Mouse (Mus musculus) forebrain, embryonic 14.5 days (tissue): Measurements from ENCODE around the gene Scmh1. TPM values are rescaled to one million over a fixed set of nuclear protein-coding genes. Genes with fewer than 3 reads are reported as not detected.

Experiments
- ATAC-seq: fragments of 200-750 bp; cut with Nextera tagmentation; 2 replicates; pipeline ENCODE4 v1.8.0; 2017; ENCODE audit warnings: mild to moderate bottlenecking, moderate library complexity
- DNase-seq: peaks from one replicate; pipeline ENCODE4 v3.0.0-alpha.2; 2015; ENCODE audit warnings: low spot score
- H3K27ac ChIP-seq: fragments of 300-500 bp; sonication (generic); 2 replicates; pipeline ENCODE4 v1.5.1; 2014; ENCODE audit warnings: low read depth, mild to moderate bottlenecking, control low read depth, low read length, moderate library complexity
- H3K27me3 ChIP-seq: fragments of 300-500 bp; sonication (generic); replicated peaks from 2 replicates; pipeline ENCODE4 v1.6.1; 2014; ENCODE audit warnings: low read length, control low read depth, mixed read lengths; ENCODE audit not compliant: control insufficient read depth, insufficient read depth
- H3K36me3 ChIP-seq: fragments of 300-500 bp; sonication (generic); 2 replicates; pipeline ENCODE4 v1.6.1; 2014; ENCODE audit warnings: low read length, control low read depth; ENCODE audit not compliant: control insufficient read depth, insufficient read depth
- H3K4me1 ChIP-seq: fragments of 300-500 bp; sonication (generic); 2 replicates; pipeline ENCODE4 v1.6.1; 2014; ENCODE audit warnings: antibody characterized with exemption, low read length, control low read depth; ENCODE audit not compliant: control insufficient read depth, insufficient read depth
- H3K4me2 ChIP-seq: fragments of 300-500 bp; sonication (generic); 2 replicates; pipeline ENCODE4 v1.6.1; 2014; ENCODE audit warnings: mild to moderate bottlenecking, control low read depth, low read length
- H3K4me3 ChIP-seq: fragments of 300-500 bp; sonication (generic); 2 replicates; pipeline ENCODE4 v1.5.1; 2014; ENCODE audit warnings: low read depth, low read length, control low read depth
- H3K9ac ChIP-seq: fragments of 300-500 bp; sonication (generic); 2 replicates; pipeline ENCODE4 v1.6.1; 2014; ENCODE audit warnings: mild to moderate bottlenecking, low read length, control low read depth, moderate library complexity
- H3K9me3 ChIP-seq: fragments of 300-500 bp; sonication (generic); replicated peaks from 2 replicates; pipeline ENCODE4 v1.6.1; 2016; ENCODE audit warnings: low read length, control low read depth, mixed read lengths; ENCODE audit not compliant: control insufficient read depth
- WGBS: fragments of 180-500 bp; shearing (Covaris S2); extraction: QIAGEN DNeasy Blood & Tissue Kit; methylation state at CpG from one replicate; pipeline ENCODE4 v1.1.7; 2014; 5-methylcytosine and 5-hydroxymethylcytosine counted together
- polyA plus RNA-seq: library from polyadenylated mRNA; unstranded; fragments of >200 nt; fragmentation: Nextera tagmentation; extraction: Ambion mirVana; gene quantifications from 2 replicates; pipeline ENCODE4 v1.2.1, GENCODE M21; 2014

Scmh1 gene
- polyA plus RNA-seq, 1 experiment from 2014 or later = 38.8 TPM

DNA sequence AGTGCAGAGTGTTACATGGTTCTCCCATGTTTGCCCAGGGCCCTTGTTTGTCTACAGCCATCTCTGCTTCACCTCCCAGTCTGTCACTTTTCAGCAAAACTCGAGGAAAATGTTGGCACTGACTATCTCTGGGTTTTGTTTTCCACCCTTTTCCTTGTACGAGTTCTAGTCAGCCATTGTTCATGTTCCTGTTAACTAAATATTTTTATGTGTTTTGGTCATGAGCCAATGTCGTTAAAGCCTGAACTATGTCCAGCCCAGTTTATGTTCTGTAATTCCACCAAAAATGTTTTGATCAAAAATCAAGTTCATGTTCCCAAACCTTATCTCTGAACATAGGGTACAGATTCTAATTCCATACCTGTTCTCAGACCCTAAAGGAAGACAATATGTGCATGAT is 166.6 kb downstream of the Scmh1 start:
- no peak overlapping the region for H3K9ac ChIP-seq
- H3K36me3 ChIP-seq = no peaks in the 10 kb centered on the region
- no peak for ATAC-seq
- no peak overlapping the region for H3K4me2 ChIP-seq
- no peak for DNase-seq
- 54% methylated on average over 3 of the region's 3 CpGs for WGBS
- H3K27ac ChIP-seq = no peak overlapping the region
- no peaks in the 10 kb centered on the region for H3K27me3 ChIP-seq
- H3K4me3 ChIP-seq = no peak overlapping the region
- H3K9me3 ChIP-seq = no peaks in the 10 kb centered on the region
- H3K4me1 ChIP-seq = peaks cover 20% of the 10 kb centered on the region

Other genes with a start within 250 kb of the Scmh1 start
- gene Edn2, start 244.1 kb upstream of the Scmh1 start, polyA plus RNA-seq = 0.20 and 0.30 TPM in 2 replicates
- 4.9 and 6.5 TPM in 2 replicates for gene Foxo6, start 117.9 kb upstream of the Scmh1 start, polyA plus RNA-seq
- not detected in 2 replicates for gene Slfnl1, start 127.0 kb downstream of the Scmh1 start, polyA plus RNA-seq
- 108 and 115 TPM in 2 replicates for gene Ctps, start 165.0 kb downstream of the Scmh1 start, polyA plus RNA-seq
- gene Gm8439, start 183.5 kb downstream of the Scmh1 start, polyA plus RNA-seq = not detected in 2 replicates